Mouse (Mus musculus) hematopoietic stem cell, adult 5-6 weeks (primary cell): ENCODE measurements around the gene Plaur. TPM values are rescaled to one million over a fixed set of nuclear protein-coding genes. Genes with fewer than 3 reads are reported as not detected.
"Not testable (repeated sequence)": the region's sequence is repeated elsewhere in the genome, so short reads cannot be mapped to it uniquely, and the experiment has no call there.

Source experiments
- ATAC-seq, 2 experiments: fragments of 125-278 bp in 1 of 2; replicated peaks in 1 of 2; 2 replicates each; pipeline ENCODE4 v1.8.0; 2016 to 2017; ENCODE audit warnings: inconsistent platforms in 2 of 2, mild to moderate bottlenecking in 2 of 2, moderate number of reproducible peaks in 2 of 2, low read depth in 1 of 2, moderate TSS enrichment in 1 of 2; ENCODE audit not compliant: low FRiP score in 2 of 2, poor library complexity in 2 of 2, severe bottlenecking in 2 of 2, insufficient read depth in 1 of 2, low TSS enrichment in 1 of 2
- total RNA-seq: library from RNA; stranded (forward); fragments of 172-1452, 232-1000 nt; gene quantifications from 2 replicates; pipeline ENCODE4 v1.2.3, GENCODE M21; 2017

The Plaur gene
- total RNA-seq, 1 experiment from 2014 or later, result 37.1 TPM

- ATAC-seq, result no peak
Measured at GRCm38 (mm10) chr7:24470356-24470755, 8.1 kb downstream of the Plaur start.

DNA sequence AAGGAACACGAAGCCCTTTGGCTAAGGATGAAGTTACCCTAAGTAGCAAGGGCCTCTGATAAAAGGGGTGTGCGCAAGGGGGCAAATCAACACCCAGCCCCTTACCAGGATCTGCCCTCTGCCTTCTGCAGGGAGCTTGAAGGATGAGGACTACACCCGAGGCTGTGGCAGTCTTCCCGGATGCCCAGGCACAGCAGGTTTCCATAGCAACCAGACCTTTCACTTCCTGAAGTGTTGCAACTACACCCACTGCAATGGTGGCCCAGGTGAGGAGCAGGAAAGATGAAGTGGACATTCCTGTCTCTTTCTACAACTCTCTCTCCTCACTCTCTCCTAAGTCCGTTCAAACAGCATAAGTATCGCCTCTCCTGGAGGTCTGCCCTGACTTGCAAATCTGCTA, 10.2 kb downstream of the Plaur start:
- ATAC-seq, result no peak

DNA sequence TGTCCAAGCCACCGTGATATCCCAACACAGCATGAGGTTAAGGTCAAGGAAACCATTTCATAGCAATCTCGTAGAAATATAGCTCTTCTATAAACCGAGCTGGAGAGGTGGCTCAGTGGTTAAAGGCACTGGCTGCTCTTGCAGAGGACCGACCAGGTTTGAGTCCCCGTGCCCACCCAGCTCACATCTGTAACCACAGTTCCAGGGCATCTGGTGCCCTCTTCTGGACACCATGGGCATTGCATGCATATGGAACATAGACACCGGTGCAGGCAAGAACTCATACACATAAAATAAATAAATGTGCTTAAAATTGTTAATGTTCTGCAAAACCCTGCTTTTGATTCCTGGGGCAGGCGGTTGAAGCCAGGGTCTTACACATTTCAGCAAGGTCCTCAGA, 10.7 kb downstream of the Plaur start:
- no peak for ATAC-seq

DNA sequence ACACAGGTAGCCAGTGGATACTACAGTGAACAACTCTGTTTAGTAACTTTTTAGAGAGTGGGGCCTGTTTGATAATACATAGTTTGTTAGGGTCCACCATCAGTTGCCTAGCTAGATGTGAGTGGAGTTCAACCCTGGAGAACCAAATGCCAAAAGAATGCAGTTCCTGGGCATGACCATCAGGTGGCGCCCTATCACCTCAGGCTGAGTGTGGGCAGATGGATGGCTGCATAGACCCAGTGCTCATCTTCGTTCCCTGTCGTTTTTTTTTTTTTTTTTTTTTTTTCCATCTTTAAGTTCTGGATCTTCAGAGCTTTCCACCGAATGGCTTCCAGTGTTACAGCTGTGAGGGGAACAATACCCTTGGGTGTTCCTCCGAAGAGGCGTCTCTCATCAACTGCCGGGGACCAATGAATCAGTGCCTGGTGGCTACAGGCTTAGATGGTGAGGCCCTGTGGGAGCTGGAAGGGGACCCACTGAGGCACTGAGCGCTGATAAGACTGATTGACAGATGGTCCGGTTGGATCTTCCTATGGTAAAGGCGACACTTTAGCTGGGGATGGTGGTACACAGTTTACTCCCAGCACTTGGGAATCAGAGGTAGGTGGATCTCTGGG, 11.7 kb downstream of the Plaur start:
- peak; percentile 63 to 70 for ATAC-seq

GRCm38 (mm10) chr7:24474811-24475506, 12.7 kb downstream of the Plaur start:
- ATAC-seq, result no peak

DNA sequence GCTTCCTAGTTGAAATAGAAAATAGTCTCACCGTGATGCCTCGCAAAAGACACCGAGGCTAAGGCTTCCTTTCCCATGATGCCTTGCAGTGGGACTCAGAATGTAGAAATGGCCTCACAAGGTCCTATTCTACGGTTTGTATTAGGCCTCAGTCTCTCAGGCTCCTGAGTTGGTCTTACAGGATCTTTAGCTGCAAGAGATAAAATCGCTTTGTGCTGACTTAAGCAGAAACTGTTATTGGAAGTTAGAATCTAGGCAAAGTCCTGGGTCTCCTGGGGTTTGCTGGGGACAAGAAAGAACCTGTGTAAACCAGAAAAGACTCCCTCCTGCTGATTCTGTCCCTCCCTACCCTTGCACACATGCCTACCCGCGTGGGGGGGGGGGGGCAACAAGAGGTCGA, 14.1 kb downstream of the Plaur start:
- no peak for ATAC-seq

- no peak for ATAC-seq
Measured at GRCm38 (mm10) chr7:24476856-24477255, 14.6 kb downstream of the Plaur start.

DNA sequence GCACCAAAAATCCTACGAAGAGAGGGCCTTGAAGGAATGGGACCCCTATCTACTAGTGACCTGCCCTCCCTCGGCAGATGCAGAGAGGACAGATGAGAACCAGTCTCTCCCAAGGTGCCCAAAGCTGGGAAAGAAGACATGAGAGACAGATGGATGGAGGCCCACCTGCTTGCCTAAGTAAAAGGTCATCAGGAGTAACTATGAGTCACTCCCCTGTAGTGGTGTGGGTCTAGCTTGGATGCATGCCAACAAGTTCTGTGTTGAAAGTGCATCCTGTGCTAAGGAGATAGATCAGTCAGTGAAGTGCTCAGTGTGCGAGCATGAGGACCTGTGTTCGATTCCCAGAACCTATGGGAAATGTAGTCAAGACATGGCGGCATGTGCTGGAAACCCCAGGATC, 16.6 kb downstream of the Plaur start:
- no peak for ATAC-seq

- no peak for ATAC-seq
Measured at GRCm38 (mm10) chr7:24479685-24480084, 17.4 kb downstream of the Plaur start.

DNA sequence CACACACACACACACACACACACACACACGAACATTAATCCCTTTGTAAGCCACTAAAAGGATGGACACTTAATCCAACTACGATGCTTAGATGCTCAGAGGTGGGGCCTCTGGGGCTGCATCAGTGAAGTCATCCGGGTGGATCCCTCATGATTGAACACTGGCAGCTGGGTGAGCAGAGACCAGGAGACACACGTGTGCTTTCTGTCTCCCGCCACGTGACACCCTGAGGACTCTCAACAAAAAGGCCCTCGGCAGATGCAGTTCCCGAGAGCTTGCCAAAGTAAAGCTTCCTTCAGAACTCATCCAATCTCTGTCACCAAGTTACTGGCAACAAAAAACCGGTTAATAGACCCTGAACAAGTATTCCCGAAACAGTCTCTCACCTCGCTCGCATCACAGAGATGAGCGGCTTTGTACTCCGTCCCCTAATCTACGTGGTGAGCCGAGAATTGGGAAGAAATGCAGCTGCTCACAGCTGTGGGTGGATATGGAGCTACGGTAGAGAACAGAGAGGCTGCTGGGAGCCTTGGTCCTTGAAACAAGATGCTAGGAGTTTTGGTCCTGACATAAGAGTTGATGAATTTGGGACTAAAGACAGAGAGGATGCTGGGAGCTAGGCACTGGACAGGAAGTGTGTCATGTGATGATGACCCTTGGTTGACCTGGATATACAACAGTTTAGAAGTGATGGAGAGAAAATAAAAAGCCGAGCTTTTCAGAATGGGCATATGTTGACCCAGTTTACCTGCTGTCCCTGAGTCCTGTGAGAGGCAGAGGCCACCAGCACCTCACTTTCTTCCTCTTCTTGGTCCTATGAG, 18.0 kb downstream of the Plaur start:
- peak in 1 of 2 experiments; percentile 25; a peak in 1 of 4 replicates for ATAC-seq

DNA sequence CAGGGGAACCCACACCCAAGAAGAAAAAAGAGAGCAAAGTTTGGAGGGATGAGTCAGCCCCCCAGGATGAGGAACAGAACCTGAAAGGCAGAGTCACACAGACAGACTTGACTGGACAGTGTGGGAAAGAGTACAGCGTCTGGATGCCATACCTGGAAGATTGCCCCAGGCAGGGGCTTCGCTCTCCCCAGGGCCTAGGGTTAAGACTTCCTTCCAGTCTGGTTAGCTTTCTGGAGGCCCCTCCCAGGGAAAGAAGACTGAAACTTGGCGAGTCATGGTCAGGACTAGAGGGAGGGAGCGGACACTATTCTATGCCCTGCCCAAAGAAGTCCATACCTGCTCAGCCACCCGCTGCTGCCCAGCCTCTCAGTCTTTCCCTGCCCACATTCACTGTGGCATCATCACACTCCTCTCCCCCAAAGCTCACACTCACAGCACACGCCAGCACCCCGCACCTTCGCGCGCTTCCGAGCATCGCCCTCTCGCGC, 18.7 kb downstream of the Plaur start:
- ATAC-seq, result peak in 1 of 2 experiments; percentile 9; a peak in 1 of 4 replicates

GRCm38 (mm10) chr7:24481474-24482207, 19.4 kb downstream of the Plaur start, which contains the start of gene Cadm4:
TSS of gene Cadm4 (plus strand) at chr7:24482023.
- peak; percentile 67 to 75 for ATAC-seq

DNA sequence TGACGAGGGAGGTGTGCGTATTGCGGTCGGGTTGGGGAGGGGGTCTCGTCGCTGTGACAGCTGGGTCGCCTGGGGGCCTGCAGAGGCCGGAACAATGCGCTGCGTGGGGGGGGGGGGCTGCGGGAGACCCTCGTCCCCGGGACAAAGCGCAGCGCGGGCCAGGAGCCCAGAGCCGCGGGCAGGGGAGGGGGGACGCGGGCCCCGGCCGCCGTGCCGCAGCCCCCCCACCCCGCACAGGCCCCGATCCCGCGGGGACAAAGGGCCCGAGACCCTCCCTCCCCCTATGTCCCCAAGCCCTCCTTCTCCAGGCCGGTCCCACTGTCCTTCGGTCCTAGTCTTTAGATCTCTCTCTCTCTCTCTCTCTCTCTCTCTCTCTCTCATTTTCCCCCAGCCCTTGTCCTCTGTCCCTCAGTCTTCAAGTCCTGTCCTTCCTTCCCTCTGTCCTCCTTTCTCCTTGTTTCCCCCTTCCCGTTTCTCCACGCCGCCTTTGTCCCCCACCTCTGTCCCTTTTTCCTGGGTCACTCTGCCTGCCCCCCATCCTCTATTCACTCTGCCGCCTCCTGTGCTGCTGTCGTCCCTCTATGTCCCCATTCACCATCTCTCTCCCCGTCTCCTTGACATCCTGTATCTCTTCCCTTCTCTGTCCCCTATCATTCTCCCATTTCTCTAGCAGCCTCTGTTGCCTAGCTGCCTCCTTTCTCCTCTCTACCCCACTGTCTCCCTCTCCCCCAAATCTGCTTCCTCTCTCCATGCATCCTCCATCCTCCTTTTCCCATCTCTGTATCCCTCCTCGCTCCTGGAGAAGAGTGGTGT, 20.1 kb downstream of the Plaur start:
- ATAC-seq, result no peak

- ATAC-seq, result not testable (repeated sequence)
Measured at GRCm38 (mm10) chr7:24483291-24483690, 21.0 kb downstream of the Plaur start.

- no peak for ATAC-seq
Measured at GRCm38 (mm10) chr7:24485481-24485880, 23.2 kb downstream of the Plaur start.

GRCm38 (mm10) chr7:24486654-24487130, 24.4 kb downstream of the Plaur start:
- ATAC-seq, result no peak
